Mouse (Mus musculus) thymus, adult 2 months (tissue): Measurements from ENCODE around the gene Tgfa.

Experiments used
- CTCF ChIP-seq: fragments of 200-500 bp; IDR thresholded peaks from 2 replicates; pipeline ENCODE4 v1.5.1; 2012; ENCODE audit warnings: mild to moderate bottlenecking, control low read depth, low read length, moderate library complexity, borderline replicate concordance; ENCODE audit not compliant: control insufficient read depth, poor library complexity, insufficient read depth; ENCODE audit errors: extremely low read depth
- POLR2A ChIP-seq: fragments of 200-500 bp; IDR thresholded peaks from 2 replicates; pipeline ENCODE4 v1.6.1; 2012; ENCODE audit warnings: mild to moderate bottlenecking, low read length, control low read depth, moderate library complexity; ENCODE audit not compliant: control insufficient read depth, poor library complexity, insufficient read depth; ENCODE audit errors: extremely low read depth

- TF ChIP-seq CTCF (no peak), POLR2A (no peak)
These were observed 54.0 kb downstream of the Tgfa start for GRCm38 (mm10) chr6:86249042-86249441.
